Mouse (Mus musculus) retina, postnatal 1 day (tissue): ENCODE data around the gene Lhx1.

Source experiments
- DNase-seq: peaks from one replicate; pipeline ENCODE4 v3.0.0-alpha.2; 2012

The Lhx1 gene

DNA sequence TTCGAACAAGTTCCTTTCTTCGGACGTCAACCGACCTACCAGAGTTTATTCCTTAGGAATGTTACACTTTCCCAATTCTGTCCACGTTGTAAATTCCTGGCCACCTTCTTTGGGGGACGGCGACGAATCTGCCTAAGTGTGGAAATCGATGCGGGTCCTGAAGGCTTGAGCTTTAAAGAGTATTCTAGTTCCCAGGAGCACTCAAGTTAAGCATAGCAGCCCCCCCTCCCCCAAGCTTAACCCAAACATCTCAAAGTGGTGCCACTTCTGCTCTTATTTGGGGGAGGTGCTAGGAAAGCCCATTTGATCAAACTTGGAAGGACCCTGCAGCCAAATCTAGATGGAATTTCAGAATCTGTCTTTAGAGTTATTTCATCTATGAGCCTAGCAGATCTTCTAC, 1.1 kb upstream of the Lhx1 start:
- DNase-seq, result no peak

DNA sequence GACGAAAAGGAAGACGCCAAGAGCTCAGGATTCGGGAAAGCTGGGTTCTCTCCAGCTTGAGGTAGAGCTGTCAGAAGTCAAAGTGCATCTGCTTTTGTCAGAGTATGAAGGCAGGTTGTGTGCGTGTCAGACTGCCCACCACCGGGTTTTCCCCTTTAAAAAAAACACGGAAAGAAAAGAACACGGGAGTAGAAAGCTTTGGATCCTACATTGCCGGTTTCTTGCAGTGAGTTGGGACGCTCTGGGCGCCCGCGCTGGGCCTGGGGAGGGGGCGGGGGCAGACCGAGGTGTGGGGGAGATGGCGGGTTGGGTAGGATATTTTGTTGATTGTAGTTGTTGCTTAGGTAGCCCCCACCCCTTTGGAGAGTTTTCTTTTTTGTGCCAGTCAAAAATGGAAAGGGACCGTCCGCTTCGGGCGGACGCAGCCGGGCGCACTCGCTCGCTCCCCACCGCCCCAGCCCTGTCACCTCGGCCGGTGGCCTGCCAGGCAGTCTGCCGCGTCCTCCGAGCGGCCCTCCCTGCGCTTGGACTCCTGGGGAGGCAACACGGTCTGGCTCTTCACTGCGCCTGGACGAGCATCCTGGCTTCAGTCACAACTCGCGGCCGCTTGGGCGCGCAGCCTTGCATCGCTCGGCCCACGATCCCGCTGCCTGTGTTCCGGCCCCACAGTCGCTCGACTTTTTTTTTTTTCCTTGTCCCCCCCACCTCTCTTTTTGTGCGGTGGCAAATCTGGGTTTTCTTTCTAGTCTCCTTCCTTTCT, 644 bp downstream of the Lhx1 start:
- peak; percentile 60 for DNase-seq

GRCm38 (mm10) chr11:84523841-84524510, 1.4 kb downstream of the Lhx1 start:
- DNase-seq, result peak; percentile 34

DNA sequence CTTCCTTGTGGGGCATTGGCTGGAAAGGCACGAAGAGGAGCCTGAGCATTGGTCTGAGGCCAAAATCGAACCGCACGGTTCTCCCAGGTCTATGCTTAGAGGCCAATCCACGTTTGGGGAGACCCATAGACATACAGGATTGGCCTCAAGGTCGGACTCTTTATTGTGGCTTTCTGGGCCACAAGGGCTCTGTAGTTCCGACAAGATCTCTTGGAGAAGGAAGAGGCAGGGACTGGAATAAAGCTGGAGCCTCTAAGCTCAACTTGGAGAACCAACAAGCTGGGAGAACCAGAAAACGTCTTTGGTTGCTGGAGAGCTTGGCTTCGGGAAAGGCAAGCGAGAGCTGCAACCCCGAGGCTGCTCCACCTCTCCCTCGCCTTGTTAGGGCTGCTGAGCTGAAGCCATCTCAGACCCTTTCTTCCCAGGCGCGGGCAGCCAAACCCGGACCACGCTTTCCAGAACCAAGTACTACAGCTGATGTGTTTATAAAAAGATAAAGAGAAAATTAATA, 2.0 kb downstream of the Lhx1 start:
- no peak for DNase-seq

GRCm38 (mm10) chr11:84522577-84523320, 2.6 kb downstream of the Lhx1 start:
- DNase-seq, result peak; percentile 68

- DNase-seq, result no peak
These were observed 3.5 kb downstream of the Lhx1 start for GRCm38 (mm10) chr11:84521751-84522299.

- DNase-seq, result no peak
These were observed 4.3 kb downstream of the Lhx1 start for GRCm38 (mm10) chr11:84521071-84521390.

GRCm38 (mm10) chr11:84520269-84521070, 4.9 kb downstream of the Lhx1 start:
- no peak for DNase-seq

GRCm38 (mm10) chr11:84519576-84520268, 5.6 kb downstream of the Lhx1 start:
- DNase-seq, result no peak

- no peak for DNase-seq
These were observed 6.3 kb downstream of the Lhx1 start for GRCm38 (mm10) chr11:84519036-84519435.

DNA sequence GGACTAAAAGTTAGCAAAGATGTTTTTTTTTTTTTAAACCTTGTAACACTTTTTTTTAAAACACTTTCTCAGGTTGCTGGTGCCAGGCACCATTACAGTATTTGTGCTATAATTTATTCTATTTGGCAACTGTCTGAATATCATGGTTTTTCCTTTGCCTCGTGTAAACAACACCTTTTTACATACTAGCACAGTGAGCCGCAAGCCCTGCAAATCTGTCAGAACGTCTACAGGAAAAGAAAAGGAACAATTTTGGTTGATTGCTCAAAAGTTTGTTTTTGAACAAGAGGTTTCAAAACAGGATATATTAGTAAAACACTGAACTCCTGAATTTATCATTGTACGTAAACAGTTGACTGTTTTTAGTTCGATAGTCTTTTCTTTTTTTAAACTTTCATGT, 7.1 kb downstream of the Lhx1 start:
- no peak for DNase-seq

DNA sequence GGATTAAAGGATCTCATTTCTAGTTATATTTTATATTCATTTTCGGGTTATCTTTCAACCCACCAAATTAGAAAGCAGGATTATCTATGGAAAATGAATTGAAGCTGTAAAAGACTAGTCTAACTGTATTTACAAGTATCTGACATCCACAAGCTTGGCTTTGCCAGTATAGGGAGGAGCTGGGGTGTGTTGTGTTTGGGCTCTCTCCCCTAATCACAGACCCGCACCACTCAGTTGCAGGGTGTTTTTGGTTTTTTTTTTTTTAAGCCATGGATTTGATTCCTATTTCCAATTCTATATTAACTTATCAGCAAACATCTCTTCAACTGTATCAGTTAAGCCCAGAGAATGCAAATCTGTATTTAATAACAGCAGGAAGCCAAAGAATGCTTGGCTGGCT, 7.9 kb downstream of the Lhx1 start:
- DNase-seq, result no peak

- no peak for DNase-seq
These were observed 8.7 kb downstream of the Lhx1 start for GRCm38 (mm10) chr11:84516501-84517240.

DNA sequence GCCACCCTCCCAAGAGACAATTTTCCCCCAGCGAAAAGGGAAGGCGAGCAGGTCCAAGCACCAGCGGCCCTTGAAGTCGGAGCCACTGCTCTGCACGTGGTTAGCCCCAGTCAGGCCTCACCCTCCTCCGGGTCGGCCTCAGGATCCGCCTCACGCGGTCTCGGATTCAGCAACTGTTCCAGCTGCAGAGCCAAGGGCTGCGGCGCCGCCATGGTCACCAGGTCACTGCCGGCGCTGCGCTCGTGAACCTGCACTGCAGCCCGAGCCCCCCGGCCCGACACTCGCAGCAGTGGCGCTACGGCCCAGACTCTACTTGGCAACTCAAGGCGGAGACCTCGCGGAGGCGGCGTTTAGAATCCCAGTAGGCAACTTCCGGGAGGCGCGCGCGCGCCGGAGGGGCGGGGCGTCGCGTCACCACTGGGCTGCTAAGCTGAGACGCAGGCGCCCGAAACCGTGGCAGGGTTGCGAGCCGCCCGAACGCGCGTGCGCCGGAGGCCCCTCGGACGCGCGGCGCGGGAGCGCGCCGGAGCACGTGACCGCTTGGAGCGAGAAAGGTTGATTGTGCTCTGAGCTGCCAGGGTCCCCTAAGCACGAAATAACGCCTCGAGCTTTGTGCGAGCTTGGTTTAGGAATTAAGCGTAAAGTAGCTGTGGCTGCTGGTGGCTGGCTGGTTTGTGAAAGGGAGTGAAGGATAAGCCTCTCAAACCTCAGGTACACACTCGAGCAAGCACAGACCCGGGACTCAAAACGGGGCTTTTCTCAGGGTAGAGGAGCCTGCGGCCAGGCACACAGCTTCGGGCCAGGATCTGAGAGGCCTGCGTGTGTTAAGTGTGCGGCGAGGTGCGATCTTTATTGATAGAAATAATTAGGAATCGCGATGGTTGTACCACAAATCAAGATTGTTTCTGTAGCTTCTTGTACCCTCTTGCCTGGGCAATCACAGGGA, 11.9 kb downstream of the Lhx1 start, which contains the start of gene Aatf:
TSS of gene Aatf (minus strand) at position 352 of the 946 bp plus-strand sequence.
- peak; percentile 98 for DNase-seq

DNA sequence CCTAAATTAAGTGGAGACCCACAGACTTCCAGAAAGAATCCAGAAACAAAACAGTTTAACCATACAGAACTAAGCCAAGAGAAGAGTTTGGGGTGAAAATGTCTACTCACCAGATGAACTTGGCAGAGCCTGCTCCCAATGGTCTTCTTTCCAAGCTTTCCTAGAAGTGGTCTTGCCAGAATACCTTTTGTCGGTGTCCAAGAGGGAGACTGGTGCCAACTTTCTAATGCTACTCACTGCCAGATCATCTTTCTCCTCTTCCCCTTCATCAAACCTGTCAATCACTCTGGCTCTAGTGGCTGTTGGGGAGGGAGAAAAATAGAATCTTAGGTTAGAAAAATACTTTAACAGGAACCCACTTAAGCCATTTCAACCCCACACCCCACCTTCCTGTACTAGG, 13.3 kb downstream of the Lhx1 start:
- DNase-seq, result no peak

- no peak for DNase-seq
These were observed 21.0 kb downstream of the Lhx1 start for GRCm38 (mm10) chr11:84504296-84504695.

DNA sequence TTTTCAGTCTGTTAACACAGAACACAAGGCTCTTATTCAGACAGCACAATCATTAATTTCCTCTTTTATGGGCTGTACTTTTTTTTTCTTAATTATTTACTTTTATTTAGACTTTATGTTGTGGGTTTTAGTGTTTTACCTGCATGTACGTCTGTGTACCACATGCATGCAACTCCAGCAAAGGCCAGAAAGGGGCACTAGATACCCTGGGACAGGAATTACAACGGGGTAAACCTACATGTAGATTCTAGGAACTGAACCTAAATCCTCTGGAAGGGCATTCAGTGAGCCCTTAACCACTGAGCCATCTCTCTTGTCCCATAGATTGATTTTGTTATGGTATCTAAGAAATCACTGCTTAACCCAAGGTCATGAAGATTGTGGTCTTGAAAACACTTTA, 27.4 kb downstream of the Lhx1 start:
- DNase-seq, result no peak

GRCm38 (mm10) chr11:84496901-84497300, 28.4 kb downstream of the Lhx1 start:
- no peak for DNase-seq

DNA sequence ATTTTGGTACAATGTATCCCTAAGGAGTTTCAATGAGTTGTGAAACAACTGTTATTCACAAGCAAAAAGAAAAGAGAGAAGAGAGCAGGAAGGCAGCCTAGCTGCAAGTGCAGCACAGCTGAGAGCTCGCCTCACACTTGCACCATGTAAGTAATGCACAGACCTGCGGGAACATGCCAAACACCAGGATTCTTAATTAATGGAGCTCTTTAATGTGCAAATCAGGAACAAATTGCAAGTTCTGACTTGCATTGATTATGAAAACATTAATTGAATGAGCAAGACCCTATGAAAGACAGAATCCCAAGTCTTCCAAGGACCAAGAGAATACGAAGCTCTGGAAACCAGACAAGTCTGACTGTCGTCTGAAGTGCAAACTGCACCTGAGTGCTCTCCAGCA, 29.6 kb downstream of the Lhx1 start:
- DNase-seq, result no peak

- peak; percentile 45 for DNase-seq
These were observed 43.7 kb downstream of the Lhx1 start for GRCm38 (mm10) chr11:84481661-84482060.
